Mouse (Mus musculus): Measurements from ENCODE around the gene Taar8a. TPM values are rescaled to one million over a fixed set of nuclear protein-coding genes. Genes with fewer than 3 reads are reported as not detected.
"Not testable (repeated sequence)": the region's sequence is repeated elsewhere in the genome, so short reads cannot be mapped to it uniquely, and the experiment has no call there.

Gene Taar8a
- polyA plus RNA-seq (2015; fragmentation: Nextera tagmentation; extraction: Ambion mirVana): not detected in 2 replicates

- WGBS: 88% methylated on average over 2 of the region's 4 CpGs
- not testable (repeated sequence) for H3K27ac ChIP-seq (ENCODE audit: low read depth, low read length); H3K9me3 ChIP-seq (ENCODE audit: control insufficient read depth, low read length); H3K36me3 ChIP-seq (ENCODE audit: control insufficient read depth, insufficient read depth, low read length); H3K9ac ChIP-seq (ENCODE audit: low read depth, low read length); H3K4me2 ChIP-seq (ENCODE audit: low read length); H3K4me3 ChIP-seq (ENCODE audit: low read length); H3K4me1 ChIP-seq (ENCODE audit: control insufficient read depth, insufficient read depth, low read depth, low read length); H3K27me3 ChIP-seq (replicated peaks; ENCODE audit: control insufficient read depth, insufficient read depth, low read length); ATAC-seq
Measured at GRCm38 (mm10) chr10:24076200-24076599, at the start of gene Taar8a. Taar8a (plus strand) TSS chr10:24076500.

GRCm38 (mm10) chr10:24026922-24027321 is 49.4 kb upstream of the Taar8a start, which contains the start of gene Taar7d:
Taar7d (plus strand) TSS chr10:24027222.
- no peaks in the 10 kb centered on the region for H3K9me3 ChIP-seq (ENCODE audit: control insufficient read depth, low read length)
- H3K27me3 ChIP-seq (replicated peaks; ENCODE audit: control insufficient read depth, insufficient read depth, low read length): no peaks in the 10 kb centered on the region
- H3K9ac ChIP-seq (ENCODE audit: low read depth, low read length): no peak within 1 kb of the TSS
- no peak for ATAC-seq
- no peaks in the 10 kb centered on the region for H3K36me3 ChIP-seq (ENCODE audit: control insufficient read depth, insufficient read depth, low read length)
- no peak within 1 kb of the TSS for H3K4me3 ChIP-seq (ENCODE audit: low read length)
- H3K4me2 ChIP-seq (ENCODE audit: low read length): no peak within 1 kb of the TSS
- no peaks in the 10 kb centered on the region for H3K4me1 ChIP-seq (ENCODE audit: control insufficient read depth, insufficient read depth, low read depth, low read length)
- no peak within 1 kb of the TSS for H3K27ac ChIP-seq (ENCODE audit: low read depth, low read length)

- no peak for ATAC-seq
- Histone ChIP-seq H3K9ac (ENCODE audit: low read depth, low read length) (no peak overlapping the region), H3K36me3 (ENCODE audit: control insufficient read depth, insufficient read depth, low read length) (no peaks in the 10 kb centered on the region), H3K27me3 (replicated peaks; ENCODE audit: control insufficient read depth, insufficient read depth, low read length) (no peaks in the 10 kb centered on the region), H3K4me2 (ENCODE audit: low read length) (no peak overlapping the region), H3K27ac (ENCODE audit: low read depth, low read length) (no peak overlapping the region), H3K4me1 (ENCODE audit: control insufficient read depth, insufficient read depth, low read depth, low read length) (no peaks in the 10 kb centered on the region), H3K9me3 (ENCODE audit: control insufficient read depth, low read length) (no peaks in the 10 kb centered on the region), H3K4me3 (ENCODE audit: low read length) (no peak overlapping the region)
Measured at GRCm38 (mm10) chr10:24031347-24031746, 45.0 kb upstream of the Taar8a start.

- WGBS: 92% methylated on average over 2 of the region's 2 CpGs
- no peaks in the 10 kb centered on the region for H3K9me3 ChIP-seq (ENCODE audit: control insufficient read depth, low read length)
- no peak within 1 kb of the TSS for H3K9ac ChIP-seq (ENCODE audit: low read depth, low read length)
- no peak within 1 kb of the TSS for H3K27ac ChIP-seq (ENCODE audit: low read depth, low read length)
- no peaks in the 10 kb centered on the region for H3K27me3 ChIP-seq (replicated peaks; ENCODE audit: control insufficient read depth, insufficient read depth, low read length)
- no peak within 1 kb of the TSS for H3K4me3 ChIP-seq (ENCODE audit: low read length)
- no peaks in the 10 kb centered on the region for H3K4me1 ChIP-seq (ENCODE audit: control insufficient read depth, insufficient read depth, low read depth, low read length)
- no peak within 1 kb of the TSS for H3K4me2 ChIP-seq (ENCODE audit: low read length)
- no peak for ATAC-seq
- H3K36me3 ChIP-seq (ENCODE audit: control insufficient read depth, insufficient read depth, low read length): no peaks in the 10 kb centered on the region
Measured at GRCm38 (mm10) chr10:24037314-24037713, 39.0 kb upstream of the Taar8a start, which contains the start of gene Taar7e. Taar7e (plus strand) TSS chr10:24037614.

GRCm38 (mm10) chr10:24040120-24040869 is 36.0 kb upstream of the Taar8a start:
- no peaks in the 10 kb centered on the region for H3K36me3 ChIP-seq (ENCODE audit: control insufficient read depth, insufficient read depth, low read length)
- no peak overlapping the region for H3K27ac ChIP-seq (ENCODE audit: low read depth, low read length)
- H3K9ac ChIP-seq (ENCODE audit: low read depth, low read length): no peak overlapping the region
- no peak overlapping the region for H3K4me3 ChIP-seq (ENCODE audit: low read length)
- no peaks in the 10 kb centered on the region for H3K4me1 ChIP-seq (ENCODE audit: control insufficient read depth, insufficient read depth, low read depth, low read length)
- no peak for ATAC-seq
- no peaks in the 10 kb centered on the region for H3K9me3 ChIP-seq (ENCODE audit: control insufficient read depth, low read length)
- no peaks in the 10 kb centered on the region for H3K27me3 ChIP-seq (replicated peaks; ENCODE audit: control insufficient read depth, insufficient read depth, low read length)
- H3K4me2 ChIP-seq (ENCODE audit: low read length): no peak overlapping the region
- WGBS: 75% methylated on average over 2 of the region's 2 CpGs

GRCm38 (mm10) chr10:24049210-24049609 is 27.1 kb upstream of the Taar8a start, which contains the start of gene Taar7f:
Taar7f (plus strand) TSS chr10:24049510.
- no peak within 1 kb of the TSS for H3K9ac ChIP-seq (ENCODE audit: low read depth, low read length)
- H3K4me2 ChIP-seq (ENCODE audit: low read length): no peak within 1 kb of the TSS
- no peaks in the 10 kb centered on the region for H3K4me1 ChIP-seq (ENCODE audit: control insufficient read depth, insufficient read depth, low read depth, low read length)
- H3K4me3 ChIP-seq (ENCODE audit: low read length): no peak within 1 kb of the TSS
- ATAC-seq: no peak
- no peak within 1 kb of the TSS for H3K27ac ChIP-seq (ENCODE audit: low read depth, low read length)
- H3K9me3 ChIP-seq (ENCODE audit: control insufficient read depth, low read length): no peaks in the 10 kb centered on the region
- no peaks in the 10 kb centered on the region for H3K36me3 ChIP-seq (ENCODE audit: control insufficient read depth, insufficient read depth, low read length)
- H3K27me3 ChIP-seq (replicated peaks; ENCODE audit: control insufficient read depth, insufficient read depth, low read length): no peaks in the 10 kb centered on the region

GRCm38 (mm10) chr10:24052039-24052438 is 24.3 kb upstream of the Taar8a start:
- Histone ChIP-seq H3K27ac (ENCODE audit: low read depth, low read length) (no peak overlapping the region), H3K4me3 (ENCODE audit: low read length) (no peak overlapping the region), H3K27me3 (replicated peaks; ENCODE audit: control insufficient read depth, insufficient read depth, low read length) (no peaks in the 10 kb centered on the region), H3K4me2 (ENCODE audit: low read length) (no peak overlapping the region), H3K9ac (ENCODE audit: low read depth, low read length) (no peak overlapping the region), H3K36me3 (ENCODE audit: control insufficient read depth, insufficient read depth, low read length) (no peaks in the 10 kb centered on the region), H3K4me1 (ENCODE audit: control insufficient read depth, insufficient read depth, low read depth, low read length) (no peaks in the 10 kb centered on the region), H3K9me3 (ENCODE audit: control insufficient read depth, low read length) (no peaks in the 10 kb centered on the region)
- 83% methylated on average over 5 of the region's 5 CpGs for WGBS
- no peak for ATAC-seq

- Histone ChIP-seq H3K9ac (ENCODE audit: low read depth, low read length) (no peak overlapping the region), H3K9me3 (ENCODE audit: control insufficient read depth, low read length) (no peaks in the 10 kb centered on the region), H3K4me2 (ENCODE audit: low read length) (no peak overlapping the region), H3K4me3 (ENCODE audit: low read length) (no peak overlapping the region), H3K4me1 (ENCODE audit: control insufficient read depth, insufficient read depth, low read depth, low read length) (no peaks in the 10 kb centered on the region), H3K27me3 (replicated peaks; ENCODE audit: control insufficient read depth, insufficient read depth, low read length) (no peaks in the 10 kb centered on the region), H3K36me3 (ENCODE audit: control insufficient read depth, insufficient read depth, low read length) (no peaks in the 10 kb centered on the region), H3K27ac (ENCODE audit: low read depth, low read length) (no peak overlapping the region)
- WGBS: 87% methylated on average over 3 of the region's 3 CpGs
- ATAC-seq: no peak
Measured at GRCm38 (mm10) chr10:24058986-24059385, 17.3 kb upstream of the Taar8a start.

- not testable (repeated sequence) for H3K27ac ChIP-seq (ENCODE audit: low read depth, low read length); ATAC-seq; H3K9me3 ChIP-seq (ENCODE audit: control insufficient read depth, low read length); H3K27me3 ChIP-seq (replicated peaks; ENCODE audit: control insufficient read depth, insufficient read depth, low read length); H3K4me3 ChIP-seq (ENCODE audit: low read length); H3K9ac ChIP-seq (ENCODE audit: low read depth, low read length); H3K4me1 ChIP-seq (ENCODE audit: control insufficient read depth, insufficient read depth, low read depth, low read length); H3K36me3 ChIP-seq (ENCODE audit: control insufficient read depth, insufficient read depth, low read length); H3K4me2 ChIP-seq (ENCODE audit: low read length)
- 47% methylated on average over 2 of the region's 2 CpGs for WGBS
Measured at GRCm38 (mm10) chr10:24074751-24075150, 1.5 kb upstream of the Taar8a start.

Data from hindbrain, embryonic 16.5 days (tissue).